Mouse (Mus musculus) yolk sac, embryonic 10.5 days (tissue): ENCODE data around the gene Rybp.

Experiments used
- DNase-seq: peaks from one replicate; pipeline ENCODE4 v3.0.0-alpha.2; 2017; ENCODE audit warnings: low spot score

Rybp gene

GRCm38 (mm10) chr6:100219971-100220370 lies 67.3 kb downstream of the Rybp start:
- DNase-seq = no peak

- no peak for DNase-seq
Observed at GRCm38 (mm10) chr6:100218541-100219341, 68.5 kb downstream of the Rybp start.

GRCm38 (mm10) chr6:100217507-100217906 lies 69.8 kb downstream of the Rybp start:
- DNase-seq = no peak

- no peak for DNase-seq
Observed at GRCm38 (mm10) chr6:100216945-100217344, 70.3 kb downstream of the Rybp start.

- DNase-seq = no peak
Observed at GRCm38 (mm10) chr6:100215809-100216208, 71.5 kb downstream of the Rybp start.

- peak; percentile 88 for DNase-seq
Observed at GRCm38 (mm10) chr6:100214132-100214913, 73.0 kb downstream of the Rybp start.

- DNase-seq = no peak
Observed at GRCm38 (mm10) chr6:100213596-100213995, 73.7 kb downstream of the Rybp start.

GRCm38 (mm10) chr6:100212820-100213219 lies 74.5 kb downstream of the Rybp start:
- DNase-seq = no peak

GRCm38 (mm10) chr6:100211646-100212045 lies 75.6 kb downstream of the Rybp start:
- DNase-seq = no peak

- no peak for DNase-seq
Observed at GRCm38 (mm10) chr6:100210517-100210916, 76.8 kb downstream of the Rybp start.

GRCm38 (mm10) chr6:100206741-100207275 lies 80.5 kb downstream of the Rybp start:
- DNase-seq = no peak

GRCm38 (mm10) chr6:100206261-100206660 lies 81.0 kb downstream of the Rybp start:
- no peak for DNase-seq

GRCm38 (mm10) chr6:100204436-100204835 lies 82.8 kb downstream of the Rybp start:
- DNase-seq = no peak

GRCm38 (mm10) chr6:100203492-100203891 lies 83.8 kb downstream of the Rybp start:
- DNase-seq = no peak

- no peak for DNase-seq
Observed at GRCm38 (mm10) chr6:100202091-100202490, 85.2 kb downstream of the Rybp start.

GRCm38 (mm10) chr6:100197102-100197501 lies 90.2 kb downstream of the Rybp start:
- DNase-seq = no peak

- peak; percentile 65 for DNase-seq
Observed at GRCm38 (mm10) chr6:100195870-100196409, 91.3 kb downstream of the Rybp start.

- no peak for DNase-seq
Observed at GRCm38 (mm10) chr6:100195091-100195490, 92.2 kb downstream of the Rybp start.

GRCm38 (mm10) chr6:100193760-100194159 lies 93.5 kb downstream of the Rybp start:
- no peak for DNase-seq

GRCm38 (mm10) chr6:100192691-100193229 lies 94.5 kb downstream of the Rybp start:
- no peak for DNase-seq

- no peak for DNase-seq
Observed at GRCm38 (mm10) chr6:100190803-100191559, 96.3 kb downstream of the Rybp start.

- no peak for DNase-seq
Observed at GRCm38 (mm10) chr6:100190310-100190709, 97.0 kb downstream of the Rybp start.
